Mouse (Mus musculus) C2C12 (cell line): Measurements from ENCODE around the gene Zfp846.

Source experiments
- CEBPB ChIP-seq: IDR thresholded peaks from one replicate; pipeline ENCODE4 v1.6.1; 2011; ENCODE audit warnings: low read depth, mild to moderate bottlenecking, control low read depth, moderate library complexity
- CTCF ChIP-seq: IDR thresholded peaks from one replicate; pipeline ENCODE4 v1.5.1; 2011; ENCODE audit not compliant: control insufficient read depth, insufficient read depth, insufficient read length
- MAX ChIP-seq: IDR thresholded peaks from one replicate; pipeline ENCODE4 v1.6.1; 2011; ENCODE audit warnings: mild to moderate bottlenecking, control low read depth
- MYOD1 ChIP-seq: IDR thresholded peaks from one replicate; pipeline ENCODE4 v1.6.1; 2011; ENCODE audit warnings: low read depth; ENCODE audit not compliant: control insufficient read depth, insufficient read length

DNA sequence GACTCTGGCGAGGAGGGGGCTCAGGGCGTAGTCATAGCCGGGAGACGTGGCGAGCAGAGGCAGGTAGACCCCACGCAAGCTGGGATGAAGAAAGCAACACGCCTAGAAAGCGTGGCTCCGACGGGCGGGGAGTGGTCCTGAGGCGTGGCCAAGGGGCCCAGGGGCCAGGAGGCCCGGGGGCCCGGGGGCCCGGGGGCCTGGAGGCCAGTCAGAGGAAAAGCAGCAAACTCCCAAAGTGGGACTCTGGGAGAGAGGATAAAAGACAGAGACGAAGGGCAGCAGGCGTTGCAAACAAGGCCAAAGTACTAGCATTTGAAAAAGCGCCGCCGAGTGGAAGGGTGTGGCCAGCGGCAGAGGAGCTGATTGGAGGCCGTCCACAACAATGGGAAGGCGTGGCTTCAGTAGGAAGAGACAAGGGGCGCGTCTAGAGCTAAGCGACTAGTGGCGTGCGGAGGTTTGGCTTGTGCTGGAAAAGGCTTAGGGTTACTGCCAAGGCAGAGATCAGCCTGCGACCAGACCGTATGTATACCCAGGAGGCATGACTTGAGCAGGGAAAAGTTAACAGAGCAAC is 61.9 kb downstream of the Zfp846 start:
- TF ChIP-seq CTCF (no peak), MYOD1 (no peak), MAX (no peak), CEBPB (no peak)
